8 mouse cellular contexts compared by ENCODE assay signal in genomic region chr4:140701049-140701715, GRCm38 (mm10). TPM values are rescaled to one million over a fixed set of nuclear protein-coding genes. Genes with fewer than 3 reads are reported as not detected.
DNase-seq lines count a peak whose midpoint lies in the region; ATAC-seq and TF ChIP-seq lines count a peak whose summit lies in the region.

No protein-coding gene starts in this region.

- H3K4me3 ChIP-seq in embryonic fibroblast, embryonic 13.5 days (ENCODE audit: insufficient read depth, low read length) = peak overlapping the region; percentile 97
- H3K4me3 ChIP-seq in heart, embryonic 10.5 days = peak overlapping the region; percentile 96
- H3K4me3 ChIP-seq in kidney, embryonic 15.5 days (replicated peaks) = peak overlapping the region; percentile 92
- peak overlapping the region; percentile 98 for H3K4me3 ChIP-seq in liver, embryonic 11.5 days (ENCODE audit: low read depth, low read length)

- TF ChIP-seq POLR2A in embryonic fibroblast, embryonic 13.5 days (IDR thresholded peaks at IDR 0.05; ENCODE audit: low read depth, low read length) = peak; percentile 61

- H3K4me1 ChIP-seq in embryonic fibroblast, embryonic 13.5 days (ENCODE audit: control insufficient read depth, insufficient read depth, low read length) = peaks cover 13% of the 10 kb centered on the region
- peaks cover 41% of the 10 kb centered on the region for H3K4me1 ChIP-seq in heart, embryonic 10.5 days
- H3K4me1 ChIP-seq in kidney, embryonic 15.5 days = peaks cover 54% of the 10 kb centered on the region
- H3K4me1 ChIP-seq in liver, embryonic 11.5 days (replicated peaks; ENCODE audit: control insufficient read depth, insufficient read depth, low read length) = peaks cover 42% of the 10 kb centered on the region

- peak overlapping the region; percentile 99 for H3K27ac ChIP-seq in embryonic fibroblast, embryonic 13.5 days (ENCODE audit: insufficient read depth, low read length)
- peak overlapping the region; percentile 98 for H3K27ac ChIP-seq in heart, embryonic 10.5 days
- peak overlapping the region; percentile 96 for H3K27ac ChIP-seq in kidney, embryonic 15.5 days
- peak overlapping the region; percentile 100 for H3K27ac ChIP-seq in liver, embryonic 11.5 days (ENCODE audit: low read depth, low read length)

- peak; percentile 79 for ATAC-seq in kidney, embryonic 15.5 days (replicated peaks; ENCODE audit: low FRiP score)
- ATAC-seq in liver, embryonic 11.5 days (replicated peaks; ENCODE audit: low FRiP score) = peak; percentile 67
- ATAC-seq in monocyte, adult 5-6 weeks (replicated peaks; ENCODE audit: insufficient number of reproducible peaks, low FRiP score, low TSS enrichment, poor library complexity, severe bottlenecking) = peak; percentile 15

- peak overlapping the region; percentile 89 for H3K4me2 ChIP-seq in kidney, embryonic 15.5 days
- peak overlapping the region; percentile 95 for H3K4me2 ChIP-seq in liver, embryonic 11.5 days

- peaks cover 19% of the 10 kb centered on the region for H3K36me3 ChIP-seq in heart, embryonic 10.5 days
- H3K36me3 ChIP-seq in kidney, embryonic 15.5 days = peaks cover 20% of the 10 kb centered on the region
- H3K36me3 ChIP-seq in liver, embryonic 11.5 days (ENCODE audit: control insufficient read depth, insufficient read depth, low read length) = peaks cover 15% of the 10 kb centered on the region

- peak; percentile 88 for DNase-seq in A20 (ENCODE audit: low read depth, low spot score)
- peak; percentile 59 to 68 for DNase-seq in adrenal gland, postnatal 4 days (ENCODE audit: low spot score in 2 of 2)
- DNase-seq in heart, embryonic 10.5 days (ENCODE audit: low spot score) = peak; percentile 89
- peak; percentile 84 for DNase-seq in liver, embryonic 11.5 days (ENCODE audit: low spot score)
- DNase-seq in spleen, postnatal 14 days (ENCODE audit: low spot score in 2 of 2) = peak; percentile 67 to 81

- 1% methylated on average over 61 of the region's 61 CpGs for WGBS in heart, embryonic 10.5 days
- WGBS in kidney, embryonic 15.5 days = under 1% methylated on average over 61 of the region's 61 CpGs
- WGBS in liver, embryonic 11.5 days = under 1% methylated on average over 60 of the region's 61 CpGs

- H3K9ac ChIP-seq in kidney, embryonic 15.5 days = peak overlapping the region; percentile 93
- H3K9ac ChIP-seq in liver, embryonic 11.5 days (ENCODE audit: low read depth, low read length) = peak overlapping the region; percentile 99

- peaks cover 25% of the 10 kb centered on the region for H3K27me3 ChIP-seq in heart, embryonic 10.5 days (ENCODE audit: insufficient read depth, poor library complexity, severe bottlenecking)
- peaks cover 9% of the 10 kb centered on the region; the same call in 1 of the 2 replicates for H3K27me3 ChIP-seq in kidney, embryonic 15.5 days
- H3K27me3 ChIP-seq in liver, embryonic 11.5 days (replicated peaks; ENCODE audit: control insufficient read depth, insufficient read depth, low read length) = peaks cover 3% of the 10 kb centered on the region

- H3K9me3 ChIP-seq in heart, embryonic 10.5 days = no peaks in the 10 kb centered on the region
- H3K9me3 ChIP-seq in kidney, embryonic 15.5 days (replicated peaks) = no peaks in the 10 kb centered on the region
- H3K9me3 ChIP-seq in liver, embryonic 11.5 days (ENCODE audit: control insufficient read depth, low read length) = no peaks in the 10 kb centered on the region

- no peak for TF ChIP-seq CTCF in embryonic fibroblast, embryonic 13.5 days (IDR thresholded peaks at IDR 0.05; ENCODE audit: borderline replicate concordance, insufficient read depth, low read length)

RNA-seq across cellular contexts. Expression of gene Rcc2, which starts 0.8 kb away (rescaled TPM):
- 100 to 1,000 TPM in 1 of 2 experiments, 10 to 100 TPM in 1; 98.2 to 106 TPM for total RNA-seq in adrenal gland, postnatal 4 days (2021)
- 102 and 125 TPM in 2 replicates for polyA plus RNA-seq in embryonic fibroblast, embryonic 13.5 days (2011; ENCODE audit: insufficient read length, low read depth, missing spikeins)
- polyA plus RNA-seq in heart, embryonic 10.5 days (2016; fragmentation: Nextera tagmentation; extraction: Ambion mirVana) = 18.0 and 29.0 TPM in 2 replicates
- polyA plus RNA-seq in kidney, embryonic 15.5 days (2015; fragmentation: Nextera tagmentation; extraction: Ambion mirVana) = 26.8 and 28.8 TPM in 2 replicates
- 66.7 and 74.5 TPM in 2 replicates for polyA plus RNA-seq in liver, embryonic 11.5 days (2014; fragmentation: Nextera tagmentation; extraction: Ambion mirVana)
- 37.9 to 43.0 TPM (median 38.5 TPM) in 3 replicates for total RNA-seq in monocyte, adult 5-6 weeks (2017)

RNA-seq across cellular contexts. Expression of gene Arhgef10l, which starts 35.4 kb away (rescaled TPM):
- total RNA-seq in adrenal gland, postnatal 4 days (2021) = 10 to 100 TPM; 30.2 to 37.8 TPM
- 12.6 and 17.2 TPM in 2 replicates for polyA plus RNA-seq in embryonic fibroblast, embryonic 13.5 days (2011; ENCODE audit: insufficient read length, low read depth, missing spikeins)
- 13.3 and 14.9 TPM in 2 replicates for polyA plus RNA-seq in heart, embryonic 10.5 days (2016; fragmentation: Nextera tagmentation; extraction: Ambion mirVana)
- 20.3 and 20.7 TPM in 2 replicates for polyA plus RNA-seq in kidney, embryonic 15.5 days (2015; fragmentation: Nextera tagmentation; extraction: Ambion mirVana)
- polyA plus RNA-seq in liver, embryonic 11.5 days (2014; fragmentation: Nextera tagmentation; extraction: Ambion mirVana) = 5.0 and 6.7 TPM in 2 replicates
- 139 to 166 TPM (median 160 TPM) in 3 replicates for total RNA-seq in monocyte, adult 5-6 weeks (2017)

RNA-seq across cellular contexts. Expression of gene Padi6, which starts 41.3 kb away (rescaled TPM):
- under 1 TPM in 1 of 2 experiments, not detected in 1; 0.73 TPM for total RNA-seq in adrenal gland, postnatal 4 days (2021)
- not detected in 2 replicates for polyA plus RNA-seq in embryonic fibroblast, embryonic 13.5 days (2011; ENCODE audit: insufficient read length, low read depth, missing spikeins)
- polyA plus RNA-seq in heart, embryonic 10.5 days (2016; fragmentation: Nextera tagmentation; extraction: Ambion mirVana) = not detected in 2 replicates
- polyA plus RNA-seq in kidney, embryonic 15.5 days (2015; fragmentation: Nextera tagmentation; extraction: Ambion mirVana) = not detected in 2 replicates
- polyA plus RNA-seq in liver, embryonic 11.5 days (2014; fragmentation: Nextera tagmentation; extraction: Ambion mirVana) = not detected in 2 replicates
- total RNA-seq in monocyte, adult 5-6 weeks (2017) = not detected in 3 replicates

Comparison
In these comparisons a context has a peak if more than half of its experiments do, and no peak if none do; other contexts are left out.
1. Peak in every context shown above with its lines: DNase-seq, ATAC-seq, H3K4me3 ChIP-seq and H3K27ac ChIP-seq.
2. ATAC-seq: peak in every context shown above with its lines; median percentile 79 in kidney, embryonic 15.5 days; 67 in liver, embryonic 11.5 days; 15 in monocyte, adult 5-6 weeks.